Mouse (Mus musculus): ENCODE data around the gene Pip5k1c.
A peak's percentile ranks its signal among the peaks of the same experiment; 100 is the strongest.

Gene Pip5k1c

GRCm38 (mm10) chr10:81325176-81325575, 32.4 kb downstream of the Pip5k1c start:
- DNase-seq = no peak

GRCm38 (mm10) chr10:81325781-81326180, 33.0 kb downstream of the Pip5k1c start:
- DNase-seq = no peak

GRCm38 (mm10) chr10:81326858-81327257, 34.1 kb downstream of the Pip5k1c start:
- peak; percentile 63 to 88 for DNase-seq

- DNase-seq = peak; percentile 28 to 70
Observed at GRCm38 (mm10) chr10:81327959-81328358, 35.2 kb downstream of the Pip5k1c start.

GRCm38 (mm10) chr10:81328386-81328785, 35.6 kb downstream of the Pip5k1c start, which contains the start of gene Tbxa2r:
Tbxa2r (plus strand) TSS chr10:81328731.
- DNase-seq = peak; percentile 79 to 88

GRCm38 (mm10) chr10:81329194-81329975, 36.6 kb downstream of the Pip5k1c start:
- DNase-seq = peak; percentile 65 to 85

GRCm38 (mm10) chr10:81330007-81330406, 37.2 kb downstream of the Pip5k1c start:
- no peak for DNase-seq

GRCm38 (mm10) chr10:81332277-81332676, 39.5 kb downstream of the Pip5k1c start:
- no peak for DNase-seq

- DNase-seq = no peak
Observed at GRCm38 (mm10) chr10:81334324-81334723, 41.6 kb downstream of the Pip5k1c start.

- DNase-seq = peak; percentile 62 to 82
Observed at GRCm38 (mm10) chr10:81335393-81336340, 42.9 kb downstream of the Pip5k1c start.

GRCm38 (mm10) chr10:81336558-81336957, 43.8 kb downstream of the Pip5k1c start:
- no peak for DNase-seq

- peak in 1 of 2 experiments; percentile 52 for DNase-seq
Observed at GRCm38 (mm10) chr10:81340551-81341332, 48.0 kb downstream of the Pip5k1c start.

GRCm38 (mm10) chr10:81341333-81341949, 48.7 kb downstream of the Pip5k1c start:
- peak; percentile 77 to 85 for DNase-seq

GRCm38 (mm10) chr10:81342686-81343505, 50.1 kb downstream of the Pip5k1c start, which contains the start of gene Gipc3:
Gipc3 (minus strand) TSS chr10:81343266.
- DNase-seq = peak in 1 of 2 experiments; percentile 55

- no peak for DNase-seq
Observed at GRCm38 (mm10) chr10:81344421-81345161, 51.8 kb downstream of the Pip5k1c start.

GRCm38 (mm10) chr10:81345162-81345534, 52.4 kb downstream of the Pip5k1c start:
- DNase-seq = no peak

GRCm38 (mm10) chr10:81346453-81347067, 53.8 kb downstream of the Pip5k1c start:
- DNase-seq = peak; percentile 82 to 85

GRCm38 (mm10) chr10:81349146-81349545, 56.4 kb downstream of the Pip5k1c start:
- DNase-seq = peak in 1 of 2 experiments; percentile 68

GRCm38 (mm10) chr10:81349961-81350350, 57.2 kb downstream of the Pip5k1c start:
- no peak for DNase-seq
